Mouse (Mus musculus) ES-E14 (cell line): ENCODE measurements around the gene Gap43.

Experiments
- CHD2 ChIP-seq: IDR thresholded peaks from 2 replicates; pipeline ENCODE4 v1.6.1; 2014; ENCODE audit warnings: mild to moderate bottlenecking, low read depth, low read length, inconsistent platforms
- HCFC1 ChIP-seq: IDR thresholded peaks from 2 replicates; pipeline ENCODE4 v1.6.1; 2012; ENCODE audit warnings: low read length, inconsistent platforms, borderline replicate concordance; ENCODE audit not compliant: insufficient read depth
- ZNF384 ChIP-seq: IDR thresholded peaks from 2 replicates; pipeline ENCODE4 v1.6.1; 2012; ENCODE audit warnings: low read depth, low read length, inconsistent platforms

- no peak for TF ChIP-seq ZNF384
- no peak for TF ChIP-seq HCFC1
- no peak for TF ChIP-seq CHD2
Measured at GRCm38 (mm10) chr16:42255222-42255621, 85.2 kb downstream of the Gap43 start.
